Mouse (Mus musculus) C2C12 (cell line): ENCODE measurements around the gene AL607142.1.

Source experiments
- CTCF ChIP-seq: IDR thresholded peaks from one replicate; pipeline ENCODE4 v1.5.1; 2011; ENCODE audit not compliant: control insufficient read depth, insufficient read depth, insufficient read length
- MYOG ChIP-seq: IDR thresholded peaks from one replicate; pipeline ENCODE4 v1.6.1; 2011; ENCODE audit not compliant: control insufficient read depth, insufficient read length; ENCODE audit errors: extremely low read depth

DNA sequence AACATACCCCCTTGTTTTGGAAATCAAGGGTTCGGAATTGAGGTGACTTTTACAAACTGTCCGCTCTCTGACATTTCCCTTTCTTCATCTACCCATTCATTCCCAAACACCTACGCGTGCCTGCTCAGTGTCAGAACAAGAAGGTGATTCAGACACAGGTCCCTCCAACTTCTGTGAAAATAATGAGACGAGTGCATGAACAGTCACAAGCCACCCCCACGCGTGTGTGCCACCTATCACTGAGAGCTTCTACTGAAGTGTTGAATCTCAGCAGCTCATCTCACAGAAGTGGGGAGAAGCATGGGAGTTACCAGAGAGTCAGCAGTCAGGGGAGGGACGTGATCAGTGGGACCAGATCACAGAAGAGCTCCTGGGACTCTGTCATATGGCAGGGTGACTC is 12.5 kb downstream of the AL607142.1 start:
- no peak for TF ChIP-seq CTCF
- TF ChIP-seq MYOG, result no peak
